Mouse (Mus musculus): ENCODE measurements at regions not wholly inside any gene's neighbourhood (a gene's known extent, or its start where the extent isn't known, plus 50 kb on each side); places are given as distances from the start of the nearest gene placed in this dataset.

DNA sequence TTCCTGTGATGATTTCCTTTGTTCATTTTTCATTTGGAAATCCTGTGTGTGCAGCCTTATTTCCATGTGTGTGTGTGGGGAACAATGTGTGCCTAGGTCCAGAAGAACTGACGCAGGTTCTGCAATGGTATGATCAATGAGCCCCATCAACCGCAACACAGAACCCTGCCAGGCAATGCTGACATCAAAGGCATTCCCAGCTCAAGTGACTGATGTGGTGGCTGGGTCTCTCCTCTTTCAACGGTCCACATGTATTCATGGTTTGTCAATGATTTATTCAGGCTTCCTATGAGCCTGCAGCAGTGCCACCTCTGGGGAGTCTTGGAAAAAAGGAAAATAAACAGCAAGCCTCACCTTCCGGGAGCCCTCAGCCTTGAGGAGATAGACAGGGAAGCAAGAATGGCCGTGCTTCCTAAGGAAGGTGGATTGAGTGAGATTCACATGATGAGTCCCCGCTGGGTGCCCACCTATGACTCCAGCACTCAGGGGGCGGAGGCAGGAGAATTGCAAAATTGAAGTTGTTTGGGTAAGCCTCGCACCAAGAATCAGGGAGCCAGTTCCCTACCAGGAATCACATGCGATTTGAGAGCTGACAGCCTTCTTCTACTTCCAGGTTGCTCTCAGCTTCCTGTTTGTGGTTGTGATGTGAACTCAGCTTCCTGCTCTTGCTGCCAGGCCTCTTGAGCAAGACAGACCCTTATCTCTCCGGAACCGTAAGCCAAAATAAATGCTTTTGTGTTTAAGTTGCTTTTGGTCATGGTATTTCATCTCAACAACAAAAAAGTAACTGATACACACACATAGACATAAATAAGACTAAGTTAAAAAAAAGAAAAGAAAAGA lies 61.2 kb upstream of the Hk2 start:
- Histone ChIP-seq H3K4me1 (0 out of 2 replicates have a peak, but pooled peaks cover 5% of the 10 kb centered on the region), H3K27me3 (no peaks in the 10 kb centered on the region), H3K36me3 (no peaks in the 10 kb centered on the region), H3K27ac (no peak overlapping the region), H3K4me3 (no peak overlapping the region), H3K9me3 (no peaks in the 10 kb centered on the region), H3K4me2 (no peak overlapping the region), H3K9ac (no peak overlapping the region)
- no peak for ATAC-seq (ENCODE audit: borderline replicate concordance, extremely low read depth, low FRiP score, low TSS enrichment)
- WGBS = 39% methylated on average over 11 of the region's 11 CpGs

DNA sequence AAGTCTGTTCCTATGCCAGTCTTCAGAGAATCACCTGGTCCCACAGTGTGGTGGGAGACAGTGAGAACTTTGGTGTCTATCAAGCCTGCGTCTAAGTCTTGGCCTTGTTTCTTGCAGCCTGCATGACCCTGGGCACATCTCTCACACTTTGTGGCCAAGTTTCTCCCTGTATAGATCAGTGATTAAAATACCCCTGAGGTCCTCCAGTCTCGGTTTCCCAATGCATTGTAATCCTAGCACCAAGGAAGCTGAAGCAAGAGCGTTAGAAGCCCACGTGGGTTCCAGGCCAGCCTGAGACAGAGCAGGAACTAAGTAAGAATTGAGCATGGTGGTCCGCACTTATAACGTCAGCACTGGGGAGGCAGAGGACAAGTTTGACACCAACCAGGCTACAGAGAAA lies 59.6 kb upstream of the Hk2 start:
- H3K27ac ChIP-seq = no peak overlapping the region
- no peak overlapping the region for H3K9ac ChIP-seq
- H3K4me1 ChIP-seq = 0 out of 2 replicates have a peak, but pooled peaks cover 5% of the 10 kb centered on the region
- H3K36me3 ChIP-seq = no peaks in the 10 kb centered on the region
- H3K4me2 ChIP-seq = no peak overlapping the region
- ATAC-seq (ENCODE audit: borderline replicate concordance, extremely low read depth, low FRiP score, low TSS enrichment) = no peak
- H3K27me3 ChIP-seq = no peaks in the 10 kb centered on the region
- no peaks in the 10 kb centered on the region for H3K9me3 ChIP-seq
- WGBS = 87% methylated on average over 6 of the region's 6 CpGs
- no peak overlapping the region for H3K4me3 ChIP-seq

DNA sequence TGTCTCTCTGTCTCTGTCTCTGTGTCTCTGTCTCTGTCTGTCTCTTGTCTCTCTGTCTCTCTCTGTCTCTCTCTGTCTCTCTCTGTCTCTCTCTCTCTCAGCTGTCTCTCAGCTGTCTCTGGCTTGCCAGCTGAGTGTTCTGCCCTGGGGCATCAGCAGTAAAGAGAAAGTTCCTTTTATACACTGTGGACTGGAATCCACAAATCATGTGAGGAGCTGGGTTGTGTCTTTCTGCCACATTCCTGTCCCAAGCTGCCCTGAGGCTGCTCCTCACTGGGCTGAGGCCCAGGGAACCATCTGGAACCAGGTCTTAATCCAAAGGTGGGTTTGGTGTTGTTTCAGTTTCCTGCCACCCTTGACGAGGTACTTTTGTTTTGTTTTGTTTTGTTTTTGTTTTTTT lies 57.0 kb upstream of the Hk2 start:
- Histone ChIP-seq H3K9ac (no peak overlapping the region), H3K4me3 (no peak overlapping the region), H3K4me2 (no peak overlapping the region), H3K4me1 (0 out of 2 replicates have a peak, but pooled peaks cover 5% of the 10 kb centered on the region), H3K9me3 (no peaks in the 10 kb centered on the region), H3K27me3 (no peaks in the 10 kb centered on the region), H3K27ac (no peak overlapping the region), H3K36me3 (no peaks in the 10 kb centered on the region)
- WGBS = 32% methylated on average over 1 of the region's 1 CpGs
- ATAC-seq (ENCODE audit: borderline replicate concordance, extremely low read depth, low FRiP score, low TSS enrichment) = no peak

DNA sequence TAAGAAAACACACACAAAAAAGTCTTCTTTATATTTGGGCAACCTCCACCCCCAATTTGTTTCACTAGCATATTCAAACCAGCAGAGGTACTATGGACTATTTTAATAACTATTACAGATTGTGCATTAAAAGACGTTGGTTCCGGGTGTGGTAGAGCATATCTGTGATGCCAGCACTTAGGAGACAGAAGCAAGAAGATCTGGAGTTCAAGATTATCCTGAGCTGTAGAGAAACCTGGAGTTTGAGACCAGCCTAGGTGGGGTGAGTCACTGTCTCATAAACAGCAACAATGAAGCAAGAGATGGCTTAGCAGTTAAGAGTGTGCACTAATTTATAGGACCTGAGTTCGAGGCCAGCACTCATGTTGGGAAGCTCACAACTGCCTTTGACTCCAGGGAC lies 50.4 kb upstream of the Hk2 start:
- peaks cover 11% of the 10 kb centered on the region; the same call in 1 of the 2 replicates for H3K4me1 ChIP-seq
- no peak for ATAC-seq (ENCODE audit: borderline replicate concordance, extremely low read depth, low FRiP score, low TSS enrichment)
- H3K9ac ChIP-seq = no peak overlapping the region
- no peak overlapping the region for H3K27ac ChIP-seq
- WGBS = 79% methylated on average over 3 of the region's 3 CpGs
- H3K36me3 ChIP-seq = no peaks in the 10 kb centered on the region
- H3K4me3 ChIP-seq = no peak overlapping the region
- H3K4me2 ChIP-seq = no peak overlapping the region
- H3K27me3 ChIP-seq = no peaks in the 10 kb centered on the region
- no peaks in the 10 kb centered on the region for H3K9me3 ChIP-seq

DNA sequence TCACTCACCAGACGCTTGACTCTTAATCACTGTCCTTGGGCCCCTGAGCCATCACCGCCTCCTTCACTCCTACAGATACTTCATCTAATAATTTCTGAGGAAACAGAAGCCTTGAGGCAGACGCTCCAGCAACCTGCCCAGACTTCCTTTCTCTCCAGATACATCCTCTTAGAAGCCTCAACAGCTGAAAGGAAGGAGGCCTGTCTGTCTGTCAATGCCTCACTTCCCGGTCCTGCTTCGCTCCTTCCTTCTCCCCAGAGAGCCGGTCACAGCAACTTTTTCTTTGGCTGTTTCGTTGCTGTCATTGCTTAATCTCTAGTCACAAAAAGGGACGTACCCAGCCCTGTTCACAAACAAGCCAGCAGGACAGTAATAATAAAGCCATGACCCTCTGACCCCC lies 50.0 kb upstream of the Hk2 start:
- Histone ChIP-seq H3K9me3 (no peaks in the 10 kb centered on the region), H3K9ac (no peak overlapping the region), H3K4me1 (peaks cover 11% of the 10 kb centered on the region; the same call in 1 of the 2 replicates), H3K27me3 (no peaks in the 10 kb centered on the region), H3K36me3 (no peaks in the 10 kb centered on the region), H3K27ac (no peak overlapping the region), H3K4me2 (no peak overlapping the region), H3K4me3 (no peak overlapping the region)
- 38% methylated on average over 8 of the region's 8 CpGs for WGBS
- no peak for ATAC-seq (ENCODE audit: borderline replicate concordance, extremely low read depth, low FRiP score, low TSS enrichment)

Measured in lung, embryonic 15.5 days (tissue).